Mouse (Mus musculus): ENCODE measurements around the gene Arhgef25.
"Not testable (repeated sequence)": the region's sequence is repeated elsewhere in the genome, so short reads cannot be mapped to it uniquely, and the experiment has no call there.

Arhgef25 gene

GRCm38 (mm10) chr10:127166404-127166715, 23.5 kb downstream of the Arhgef25 start:
- DNase-seq (ENCODE audit: inconsistent ontology term): no peak

DNA sequence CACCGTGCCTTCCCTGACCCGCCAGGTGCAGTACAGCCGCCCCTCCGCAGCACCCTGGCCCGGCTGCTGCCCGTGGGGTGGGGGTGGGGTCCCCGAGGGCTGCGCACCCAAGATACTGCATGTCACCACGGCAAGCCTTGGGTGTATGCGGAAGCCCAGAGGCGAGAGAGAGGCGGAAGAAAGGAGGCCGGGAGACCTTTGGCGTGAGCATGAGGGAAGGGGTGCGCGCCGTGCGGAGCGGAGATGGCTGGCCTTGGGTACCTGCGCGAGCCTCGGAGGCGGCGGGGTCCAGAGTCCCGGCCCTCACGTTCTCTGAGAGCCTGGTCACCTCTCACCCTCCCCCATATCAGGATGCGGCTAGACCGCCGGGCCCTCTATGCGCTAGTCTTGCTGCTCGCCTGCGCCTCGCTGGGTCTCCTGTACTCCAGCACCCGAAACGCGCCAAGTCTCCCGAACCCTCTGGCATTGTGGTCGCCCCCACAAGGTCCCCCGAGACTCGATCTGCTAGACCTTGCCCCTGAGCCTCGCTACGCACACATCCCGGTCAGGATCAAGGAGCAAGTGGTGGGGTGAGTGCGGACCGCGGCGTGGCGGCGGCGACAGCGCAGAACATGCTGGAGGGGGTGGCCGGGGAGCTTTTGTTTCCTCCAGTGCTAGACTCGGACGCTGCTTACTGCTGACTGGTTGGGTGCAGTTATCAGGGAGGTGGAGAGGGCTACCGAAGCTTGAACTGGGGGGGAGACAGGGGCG, 24.1 kb downstream of the Arhgef25 start:
- DNase-seq (ENCODE audit: inconsistent ontology term): peak; percentile 70

DNA sequence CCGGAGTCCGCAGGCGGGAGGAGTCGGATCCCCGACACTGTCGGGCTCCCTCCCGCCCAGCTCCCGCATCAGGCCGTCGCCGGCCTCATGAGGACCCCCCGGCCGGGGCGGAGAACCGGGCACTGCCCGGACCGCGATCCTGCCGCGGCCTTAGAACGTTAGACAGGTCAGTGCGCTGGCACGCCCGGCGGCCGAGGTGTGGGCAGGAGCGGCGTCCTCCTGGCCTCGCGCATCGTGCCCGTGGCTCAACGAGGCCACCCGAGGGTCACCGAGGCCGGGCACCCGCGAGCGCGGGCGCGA, 24.6 kb downstream of the Arhgef25 start:
- no peak for DNase-seq (ENCODE audit: inconsistent ontology term)

DNA sequence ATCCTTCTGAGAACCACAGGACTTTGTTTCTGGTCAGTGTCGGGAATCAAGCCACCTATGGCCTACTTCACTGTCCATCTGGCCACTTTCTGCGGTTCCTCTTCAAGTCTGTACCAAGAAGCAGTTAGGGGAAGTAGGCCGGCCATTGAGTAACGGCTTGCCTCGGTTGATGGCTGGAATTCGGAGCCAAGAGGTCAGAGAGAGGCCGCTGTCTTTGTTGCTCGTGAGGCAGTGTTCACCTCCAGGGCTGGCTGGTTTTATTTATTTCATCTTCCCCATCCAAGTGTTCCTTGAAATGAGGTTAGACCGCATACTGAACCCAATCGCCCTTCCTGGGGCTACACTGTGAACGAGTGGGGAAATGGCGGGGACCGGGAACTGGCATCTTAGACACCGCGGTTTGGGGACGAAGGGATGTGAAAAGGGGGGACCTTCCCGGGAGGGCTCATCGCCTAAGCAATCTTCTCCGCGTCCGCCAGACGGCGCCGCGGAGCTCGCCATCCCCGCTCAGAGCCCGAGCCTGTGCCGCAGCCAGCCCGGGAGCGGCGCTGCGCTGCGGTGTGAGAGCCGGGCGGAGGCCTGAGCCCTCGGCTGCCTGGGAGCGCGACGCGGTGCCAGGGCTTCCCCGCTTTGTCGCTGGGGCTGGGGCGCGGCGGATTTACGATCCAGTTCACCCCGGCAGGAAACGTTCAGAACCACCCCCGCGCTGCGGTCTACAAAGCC, 25.1 kb downstream of the Arhgef25 start, which contains the start of gene B4galnt1:
Gene B4galnt1, plus strand, starts transcription at position 595 of the 723 bp plus-strand sequence.
- peak; percentile 91 for DNase-seq (ENCODE audit: inconsistent ontology term)

- no peak for DNase-seq (ENCODE audit: inconsistent ontology term)
Observed at GRCm38 (mm10) chr10:127164190-127164589, 25.7 kb downstream of the Arhgef25 start.

- DNase-seq (ENCODE audit: inconsistent ontology term): not testable (repeated sequence)
Observed at GRCm38 (mm10) chr10:127162771-127163261, 27.1 kb downstream of the Arhgef25 start.

DNA sequence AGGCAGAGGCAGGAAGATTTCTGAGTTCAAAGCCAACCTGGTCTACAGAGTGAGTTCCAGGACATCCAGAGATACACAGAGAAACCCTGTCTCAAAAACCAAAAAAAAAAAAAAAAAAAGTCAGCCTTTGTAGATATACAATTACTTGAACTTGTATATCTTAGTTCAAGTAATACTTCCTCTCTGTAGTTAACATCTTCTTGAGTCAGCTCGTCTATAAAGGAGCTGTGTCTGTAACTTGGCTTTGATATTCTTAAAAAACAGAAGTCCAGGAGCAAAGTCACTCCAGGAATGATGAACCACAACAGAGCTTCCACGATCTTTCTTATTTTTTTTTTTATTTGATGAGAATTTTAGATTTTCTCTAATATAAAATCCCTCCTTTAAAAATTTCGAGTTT, 29.2 kb downstream of the Arhgef25 start:
- DNase-seq (ENCODE audit: inconsistent ontology term): no peak

DNA sequence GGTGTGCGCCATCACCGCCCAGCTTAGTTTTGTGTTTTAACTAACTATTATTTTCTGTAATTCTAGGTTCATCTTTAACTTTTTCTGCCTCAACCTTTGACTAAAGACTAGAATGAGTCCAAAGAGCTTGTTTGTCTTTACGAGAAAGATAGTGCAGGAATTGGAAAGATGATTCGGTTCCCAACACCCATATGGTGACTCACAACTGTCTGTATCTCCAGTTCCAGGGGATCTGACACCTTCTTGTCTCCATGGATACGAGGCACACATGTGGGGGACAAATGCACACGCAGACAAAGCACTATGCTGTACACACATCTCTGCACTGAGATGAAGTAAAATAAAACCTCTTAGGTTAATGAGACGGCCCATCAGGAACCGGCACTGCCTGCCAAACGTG, 29.8 kb downstream of the Arhgef25 start:
- DNase-seq (ENCODE audit: inconsistent ontology term): no peak

DNA sequence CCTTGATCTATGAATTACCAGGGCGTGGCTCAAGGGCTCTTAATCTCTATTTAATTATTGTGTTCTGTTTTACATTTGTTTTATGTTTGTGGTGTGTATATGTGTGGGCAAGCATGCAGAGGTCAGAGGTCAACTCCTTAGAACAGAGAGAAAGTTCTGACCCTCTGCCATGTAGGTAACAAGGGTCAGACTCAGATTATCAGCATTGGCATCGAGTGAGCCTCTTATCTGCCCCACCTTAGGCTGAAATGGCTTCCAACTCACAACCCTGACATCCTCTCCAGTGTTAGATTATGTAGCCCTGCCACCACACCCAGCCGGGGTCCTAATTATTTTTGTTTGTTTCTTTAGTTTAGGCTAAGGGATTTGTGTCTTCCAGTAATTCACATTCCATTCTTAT, 31.4 kb downstream of the Arhgef25 start:
- no peak for DNase-seq (ENCODE audit: inconsistent ontology term)

DNA sequence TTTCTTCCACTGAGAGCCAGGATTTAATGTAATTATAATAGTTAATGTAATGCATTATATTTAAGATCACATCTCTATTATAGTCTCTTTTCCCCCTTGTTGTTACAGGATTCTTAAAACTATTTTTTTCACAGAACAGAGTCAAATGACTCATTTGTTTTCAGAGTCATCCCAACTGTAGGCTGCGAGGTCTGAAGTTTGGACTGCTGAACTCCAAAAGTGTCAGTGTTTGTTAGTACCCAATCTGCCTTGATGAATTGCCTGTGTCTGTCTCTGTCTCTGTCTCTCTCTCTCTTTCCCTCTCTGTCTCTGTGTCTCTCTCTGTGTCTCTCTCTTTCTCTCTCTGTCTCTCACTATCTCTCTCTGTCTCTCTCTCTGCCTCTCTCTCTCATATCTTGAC, 33.4 kb downstream of the Arhgef25 start:
- no peak for DNase-seq (ENCODE audit: inconsistent ontology term)

DNA sequence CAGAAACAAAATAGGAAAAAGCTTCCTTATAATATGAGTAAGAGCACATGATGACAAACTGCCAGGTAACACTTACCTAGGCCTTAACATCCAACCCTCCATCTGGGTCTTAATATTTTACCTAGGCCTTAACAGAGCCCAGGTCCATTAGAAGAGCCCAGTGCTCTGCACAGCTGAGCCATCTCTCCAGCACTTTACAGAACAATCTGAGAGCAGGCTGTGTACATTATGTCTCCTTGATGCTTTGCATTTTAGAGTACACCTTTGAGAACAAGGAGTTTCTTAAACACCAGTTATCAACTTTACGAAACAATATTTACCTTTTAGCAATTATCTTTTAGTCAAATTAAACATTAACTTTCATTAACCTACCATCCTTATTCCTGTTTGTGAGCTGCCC, 33.8 kb downstream of the Arhgef25 start:
- DNase-seq (ENCODE audit: inconsistent ontology term): no peak

- DNase-seq (ENCODE audit: inconsistent ontology term): no peak
Observed at GRCm38 (mm10) chr10:127154652-127155051, 35.2 kb downstream of the Arhgef25 start.

GRCm38 (mm10) chr10:127154241-127154640, 35.6 kb downstream of the Arhgef25 start:
- no peak for DNase-seq (ENCODE audit: inconsistent ontology term)

DNA sequence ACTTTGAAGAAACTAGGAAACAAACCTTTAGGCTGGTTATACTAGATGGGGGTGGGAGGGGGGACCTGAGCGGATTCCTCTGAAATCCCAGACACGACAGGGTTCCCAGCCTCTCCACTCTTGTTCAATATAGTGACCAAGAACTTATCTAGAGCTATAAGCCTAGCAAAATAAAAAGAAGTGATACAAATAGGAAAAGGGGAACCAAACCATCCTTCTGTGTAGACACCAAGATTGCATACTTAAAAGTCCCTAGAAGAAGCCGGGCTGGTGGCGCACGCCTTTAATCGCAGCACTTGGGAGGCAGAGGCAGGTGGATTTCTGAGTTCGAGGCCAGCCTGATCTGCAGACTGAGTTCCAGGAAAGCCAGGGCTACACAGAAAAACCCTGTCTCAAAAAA, 36.6 kb downstream of the Arhgef25 start:
- DNase-seq (ENCODE audit: inconsistent ontology term): no peak

GRCm38 (mm10) chr10:127152556-127152955, 37.3 kb downstream of the Arhgef25 start:
- not testable (repeated sequence) for DNase-seq (ENCODE audit: inconsistent ontology term)

DNA sequence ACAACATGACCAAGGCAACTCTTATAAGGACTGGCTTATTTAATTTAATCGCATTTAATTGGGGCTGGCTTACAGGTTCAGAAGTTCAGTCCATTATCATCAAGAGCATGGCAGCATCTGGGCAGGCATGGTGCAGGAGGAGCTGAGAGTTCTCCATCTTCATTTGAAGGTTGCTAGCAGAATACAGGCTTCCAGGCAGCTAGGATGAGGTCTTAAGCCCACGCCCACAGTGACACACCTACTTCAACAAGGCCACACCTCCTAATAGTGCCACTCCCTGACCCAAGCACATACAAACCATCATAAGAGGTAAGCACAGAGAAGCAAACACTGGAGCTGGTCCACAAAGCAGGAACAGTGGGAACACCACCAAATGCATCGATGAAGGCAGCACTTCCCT, 38.6 kb downstream of the Arhgef25 start:
- not testable (repeated sequence) for DNase-seq (ENCODE audit: inconsistent ontology term)

DNA sequence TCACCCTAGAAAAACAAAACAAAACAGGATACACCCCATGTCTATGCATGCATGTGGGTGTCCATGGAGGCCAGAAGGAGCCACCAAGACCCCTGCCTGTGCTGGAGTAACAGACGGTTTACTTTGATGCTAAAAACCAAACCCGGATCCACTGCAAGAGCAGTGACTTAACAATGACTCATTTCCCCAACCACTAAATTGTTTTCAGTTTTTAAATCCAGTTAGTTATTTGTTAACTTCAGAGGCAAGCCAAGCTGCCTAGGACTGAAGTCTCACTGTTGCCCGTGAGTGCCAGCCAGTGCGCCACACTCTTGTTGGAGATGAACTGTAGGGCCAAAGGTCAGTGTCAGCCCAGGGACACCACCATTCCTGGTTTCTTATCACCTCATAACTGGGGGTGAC, 39.4 kb downstream of the Arhgef25 start:
- no peak for DNase-seq (ENCODE audit: inconsistent ontology term)

DNA sequence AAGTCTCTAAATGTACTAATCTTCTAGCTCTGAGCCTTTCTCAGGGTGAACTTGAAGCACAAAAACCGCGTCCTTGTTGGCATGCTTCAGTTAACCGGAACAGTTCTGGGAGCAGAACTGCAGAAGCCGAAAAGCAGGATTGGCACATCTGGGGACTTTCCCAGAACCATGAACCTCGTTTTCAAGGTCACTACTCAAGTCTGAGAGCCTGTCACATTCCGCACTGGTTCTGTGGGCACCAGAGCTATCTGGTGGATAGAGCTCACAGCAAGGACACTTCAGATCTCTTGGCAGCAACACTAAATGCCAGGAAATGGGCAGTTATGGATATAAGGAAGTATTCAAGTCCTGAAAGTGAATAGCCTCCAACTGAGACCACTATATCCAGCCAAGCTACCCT, 42.7 kb downstream of the Arhgef25 start:
- no peak for DNase-seq (ENCODE audit: inconsistent ontology term)

- DNase-seq (ENCODE audit: inconsistent ontology term): no peak
Observed at GRCm38 (mm10) chr10:127145303-127145702, 44.6 kb downstream of the Arhgef25 start.

DNA sequence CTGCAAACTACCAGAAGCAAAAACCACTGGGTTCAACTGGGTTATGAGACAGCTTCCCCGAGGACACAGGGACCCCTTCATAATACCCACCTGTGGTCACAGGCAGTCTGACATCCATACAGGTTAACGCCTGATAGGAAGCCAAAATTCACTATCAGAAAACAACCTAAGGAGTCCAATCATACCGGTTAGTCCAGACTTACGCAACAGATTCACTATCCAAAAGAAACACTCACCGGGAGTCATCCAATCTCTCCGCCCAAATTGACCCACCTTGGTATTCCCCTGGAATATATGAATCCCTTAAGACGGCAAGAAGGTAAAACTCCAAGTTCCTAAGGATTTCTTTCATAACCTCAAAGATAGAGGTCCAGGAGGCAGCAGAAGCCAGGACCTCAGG, 45.3 kb downstream of the Arhgef25 start:
- DNase-seq (ENCODE audit: inconsistent ontology term): no peak

DNA sequence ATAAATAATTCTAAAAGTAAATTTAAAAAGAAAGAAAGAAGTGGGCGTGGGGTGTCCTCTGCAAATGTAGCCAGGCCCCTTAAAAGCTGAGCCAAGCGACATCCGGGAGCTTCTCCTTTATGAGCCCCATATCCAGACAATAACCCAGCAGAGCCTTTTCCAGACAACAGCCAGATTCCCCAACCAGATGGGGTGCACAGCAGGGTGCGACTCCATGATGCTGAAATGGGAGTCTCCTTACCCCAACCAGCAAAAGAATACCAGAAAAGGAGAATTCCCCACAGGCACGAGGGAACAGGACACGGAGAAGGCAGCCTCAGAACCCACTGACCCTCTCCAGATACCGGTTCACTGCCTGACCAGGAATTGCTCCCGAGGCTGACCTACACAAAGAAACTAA, 46.7 kb downstream of the Arhgef25 start:
- DNase-seq (ENCODE audit: inconsistent ontology term): no peak

DNA sequence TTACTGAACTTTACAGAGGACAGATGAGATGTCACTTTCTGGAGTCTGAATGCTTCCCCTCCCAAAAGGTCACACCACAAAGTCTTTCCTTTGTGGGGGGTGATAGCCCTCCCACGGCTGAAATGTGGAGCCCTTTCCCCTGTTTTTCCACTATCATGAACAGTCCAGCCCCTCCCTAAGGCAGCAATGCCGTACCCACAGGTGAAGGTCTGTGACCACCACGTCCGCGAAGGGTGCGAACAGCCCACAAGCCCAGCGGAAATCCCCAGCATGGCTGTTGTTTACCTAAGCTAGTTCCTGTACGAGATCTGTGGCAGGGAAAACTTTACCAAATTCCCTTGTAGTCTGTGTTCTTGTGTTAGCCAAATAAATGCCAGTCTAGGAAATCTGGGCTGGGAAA, 48.4 kb downstream of the Arhgef25 start:
- DNase-seq (ENCODE audit: inconsistent ontology term): no peak

- DNase-seq (ENCODE audit: inconsistent ontology term): no peak
Observed at GRCm38 (mm10) chr10:127140971-127141370, 48.9 kb downstream of the Arhgef25 start.
